Mouse (Mus musculus) neutrophil, adult 5-6 weeks (primary cell): Measurements from ENCODE around the gene Gm6657. TPM values are rescaled to one million over a fixed set of nuclear protein-coding genes. Genes with fewer than 3 reads are reported as not detected.

Source experiments
- ATAC-seq: fragments of 151-379, 151-347 bp; 2 replicates; pipeline ENCODE4 v1.8.0; 2017; ENCODE audit warnings: mild to moderate bottlenecking, moderate TSS enrichment; ENCODE audit not compliant: insufficient number of reproducible peaks, poor library complexity, low FRiP score, severe bottlenecking; ENCODE audit errors: extremely low read depth
- total RNA-seq: library from RNA; stranded (forward); fragments of 200-1000 nt; gene quantifications from 2 replicates; pipeline ENCODE4 v1.2.3, GENCODE M21; 2017

Gm6657 gene
- total RNA-seq, 1 experiment from 2014 or later, result not detected

DNA sequence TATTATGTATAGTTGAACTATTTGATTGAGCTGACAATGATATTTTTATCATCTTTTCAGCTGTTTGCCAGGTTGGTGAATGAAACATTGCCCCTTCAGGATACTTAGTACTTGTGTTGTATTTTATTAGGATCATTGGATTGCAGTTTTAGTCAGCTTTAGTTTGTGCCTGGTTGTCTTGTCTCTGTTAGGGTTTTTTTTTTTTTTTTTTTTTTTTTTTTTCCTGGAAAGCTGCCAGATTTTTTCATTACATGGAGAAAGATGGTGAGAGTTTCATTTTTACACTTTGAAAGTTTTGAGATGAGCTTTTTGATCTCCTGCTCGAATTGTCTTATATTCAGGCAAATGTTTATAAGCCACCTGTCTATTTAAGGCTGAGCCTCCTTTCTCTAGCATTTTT, 54.3 kb downstream of the Gm6657 start:
- no peak for ATAC-seq

DNA sequence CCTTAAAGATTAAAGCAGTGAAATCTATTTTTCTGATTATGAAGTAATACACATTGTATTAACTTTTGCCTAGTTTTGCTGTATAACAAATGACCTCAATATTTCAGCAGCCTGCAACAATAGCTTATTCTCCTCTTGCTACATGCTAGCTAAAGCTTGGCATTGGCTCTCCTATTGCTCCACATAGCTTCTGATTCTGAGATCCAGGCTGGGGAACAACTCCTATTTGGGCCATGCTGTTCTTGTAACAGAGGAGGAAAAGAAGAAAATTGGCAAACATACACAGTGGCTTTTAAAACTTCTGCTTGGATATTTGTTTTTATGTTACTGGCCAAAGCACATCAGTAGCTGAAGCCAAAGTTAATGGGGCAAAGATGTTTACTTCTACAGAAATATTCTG, 55.1 kb downstream of the Gm6657 start:
- ATAC-seq, result no peak

Other genes with a start within 250 kb of the Gm6657 start
- gene Gphn, start 32.1 kb downstream of the Gm6657 start, total RNA-seq, result 9.0 and 9.9 TPM in 2 replicates